Mouse (Mus musculus): ENCODE results near the gene Fshr.
"Not testable (repeated sequence)": the region's sequence is repeated elsewhere in the genome, so short reads cannot be mapped to it uniquely, and the experiment has no call there.

The Fshr gene

DNA sequence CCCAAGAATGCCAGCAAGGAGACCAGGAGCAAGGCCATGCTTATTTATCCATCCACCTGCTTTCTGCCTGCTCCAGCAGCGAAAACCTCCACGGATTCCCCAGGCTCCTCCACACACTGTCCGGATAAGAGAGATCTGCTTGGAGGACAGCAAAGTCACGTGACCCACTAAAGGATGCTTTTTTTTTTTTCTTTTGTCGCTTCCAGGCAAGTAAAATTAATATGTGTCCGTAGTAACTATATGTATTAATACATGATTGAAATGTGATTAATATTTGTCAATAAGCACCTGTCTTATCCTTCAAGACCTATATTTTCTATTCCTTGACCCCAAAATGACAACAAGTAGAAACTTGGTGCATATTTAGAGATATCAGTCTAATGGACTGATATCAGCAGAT, at the start of gene Fshr:
TSS of gene Fshr (minus strand) at position 101 of the 400 bp plus-strand sequence.
- CTCF ChIA-PET: no interaction called here

DNA sequence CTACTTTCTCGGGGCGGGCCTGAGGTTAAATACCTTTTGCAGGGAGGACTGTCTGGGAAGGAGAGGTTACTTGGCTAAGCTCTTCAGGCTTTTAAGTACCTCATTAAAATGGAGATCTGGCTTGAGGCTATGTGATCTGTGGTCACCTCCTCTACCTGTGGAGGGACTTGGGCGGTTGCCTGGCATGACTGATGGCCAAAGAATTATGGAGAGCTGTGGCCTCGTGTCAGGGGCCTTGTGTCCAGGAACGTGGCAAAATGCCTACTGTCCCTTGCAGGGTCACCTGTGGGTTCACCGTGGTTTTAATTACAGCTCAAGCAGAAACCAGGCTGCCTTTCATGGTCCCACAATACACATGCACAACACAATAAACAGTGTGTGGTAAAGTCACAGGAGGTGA, 1.7 kb upstream of the Fshr start:
- CTCF ChIA-PET: no interaction called here

DNA sequence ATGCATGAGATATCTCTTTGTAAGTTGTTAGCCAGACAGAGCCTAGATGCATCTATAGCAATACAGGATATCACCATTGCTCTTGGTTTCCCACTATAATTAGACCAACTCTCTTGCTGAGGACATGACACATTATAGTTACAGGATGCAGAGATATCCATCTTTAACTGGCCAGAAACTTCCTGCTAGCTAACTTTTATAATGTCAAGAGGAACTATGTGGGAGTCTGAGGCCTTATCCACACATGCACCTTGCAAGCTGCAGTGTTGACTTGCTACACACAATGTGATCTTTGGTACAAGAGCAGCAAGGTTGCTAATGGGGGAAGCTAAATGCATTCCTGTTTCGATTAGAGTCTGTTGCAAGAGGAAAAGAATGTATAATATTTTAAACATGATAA, 26.9 kb downstream of the Fshr start:
- CTCF ChIA-PET: no interaction called here

DNA sequence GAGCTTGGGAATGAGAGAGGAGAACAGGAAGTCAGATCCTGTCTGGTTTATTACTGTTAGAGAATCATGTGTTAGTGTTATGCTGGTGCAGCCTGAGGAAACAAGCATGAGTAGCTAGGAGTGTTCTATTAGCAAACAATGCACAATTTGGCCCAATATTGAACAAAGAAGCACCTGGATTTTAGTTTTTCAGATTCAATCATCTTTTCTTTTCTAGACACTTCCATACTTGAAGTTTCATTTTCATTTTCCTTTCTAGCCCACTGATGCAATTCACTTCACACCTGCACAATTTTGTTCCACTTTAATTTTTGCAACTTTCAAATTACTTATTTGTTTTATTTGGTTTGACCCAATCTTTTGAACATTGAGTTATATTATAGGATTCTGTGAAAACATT, 35.7 kb downstream of the Fshr start:
- CTCF ChIA-PET: no interaction called here

DNA sequence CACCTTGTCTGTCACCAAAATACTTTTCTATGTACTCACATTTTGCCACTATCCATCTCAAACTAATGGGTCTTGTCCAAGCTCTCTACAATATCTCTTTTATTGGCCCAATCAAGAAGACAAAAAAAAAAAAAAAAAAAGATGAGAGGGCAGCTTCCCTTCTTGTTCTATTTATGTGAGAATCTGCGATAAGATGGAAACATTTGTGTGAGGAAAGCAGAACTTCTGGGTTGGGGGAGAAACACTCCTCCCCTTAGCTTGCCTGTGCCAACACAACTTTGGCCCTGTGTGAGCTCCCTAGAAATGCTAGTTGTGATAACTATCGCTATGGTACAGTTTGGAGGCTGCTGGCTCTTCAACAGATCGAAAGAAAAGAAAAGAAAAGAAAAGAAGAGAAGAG, 38.0 kb downstream of the Fshr start:
- CTCF ChIA-PET: no interaction called here

DNA sequence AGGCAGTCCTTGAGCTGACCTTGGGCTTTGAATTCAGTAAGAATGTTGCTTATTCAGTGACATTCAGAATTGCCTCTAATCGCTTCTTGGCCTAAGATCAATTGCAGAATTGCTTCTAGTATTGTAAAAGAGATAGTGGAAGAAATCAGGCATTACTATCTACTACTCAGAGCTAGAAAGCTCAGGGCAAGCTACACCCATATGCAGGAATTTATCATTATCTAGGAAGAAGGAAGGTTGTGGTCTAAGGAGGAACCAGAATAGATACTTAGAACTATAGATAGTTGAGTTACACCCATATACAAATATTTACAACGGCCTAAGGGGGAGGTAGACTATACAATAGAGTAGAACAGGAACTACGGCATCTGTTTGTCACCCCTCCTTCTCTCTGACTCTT, 41.1 kb downstream of the Fshr start:
- CTCF ChIA-PET: not testable (repeated sequence)

DNA sequence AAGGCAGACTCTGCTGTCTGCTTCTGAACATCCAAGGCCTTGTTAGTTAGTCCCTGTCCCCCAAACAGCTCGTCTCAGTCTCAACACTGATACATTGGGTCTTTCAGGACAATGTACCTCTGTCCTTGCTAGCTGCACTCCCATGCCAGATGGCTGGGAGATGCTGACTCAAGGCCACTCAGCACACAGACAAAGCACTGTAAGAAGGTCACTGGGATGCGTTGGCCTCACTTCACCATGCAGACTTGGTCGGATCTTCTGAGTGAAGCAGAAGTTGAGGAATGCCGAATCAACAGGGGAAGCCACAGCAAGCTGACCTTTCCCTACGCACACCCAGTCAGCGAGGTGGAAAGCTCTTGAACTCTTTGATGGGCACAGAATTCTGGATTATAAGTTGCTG, 55.7 kb downstream of the Fshr start:
- CTCF ChIA-PET: no interaction called here

DNA sequence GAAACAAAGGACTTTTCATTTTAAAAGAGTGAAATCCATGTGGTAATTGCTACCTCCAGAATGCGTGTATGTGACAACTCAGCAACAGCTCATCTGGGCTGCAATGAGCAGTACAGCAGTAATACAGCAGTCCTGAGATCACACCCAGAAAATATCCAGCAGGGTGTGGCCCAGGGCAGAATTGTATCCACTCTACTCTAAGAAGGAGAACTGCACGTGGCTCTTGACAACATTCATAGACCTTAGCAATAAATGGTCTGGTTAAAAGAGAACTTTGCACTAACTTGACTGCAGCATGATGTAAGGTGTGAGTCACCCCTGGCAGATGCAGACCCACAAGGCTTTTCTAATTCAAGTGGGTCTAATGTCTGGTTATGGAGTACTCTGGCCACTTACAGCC, 80.5 kb downstream of the Fshr start:
- CTCF ChIA-PET: no interaction called here

DNA sequence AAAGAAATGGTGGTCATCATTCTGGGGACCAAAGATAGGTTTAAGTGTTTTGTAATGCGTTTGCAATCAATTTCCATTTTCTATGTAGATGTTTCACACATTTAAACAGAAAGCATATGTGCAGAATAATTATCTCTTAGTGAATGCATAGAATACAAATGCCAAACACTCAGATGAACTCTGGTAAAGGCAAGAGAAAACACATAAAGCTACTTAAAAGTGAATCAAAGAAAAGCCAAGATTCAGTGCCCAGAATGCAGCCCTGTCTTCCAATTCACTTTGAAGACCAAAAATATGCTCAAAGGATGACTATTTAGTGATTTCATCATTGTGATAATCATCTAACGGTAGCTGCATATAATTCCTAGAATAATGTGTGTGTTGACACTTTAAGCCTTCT, 81.2 kb downstream of the Fshr start:
- CTCF ChIA-PET: interaction anchor here (0.6 kb wide), 1 partner anchor 112 kb away, joined by 3 read pairs; no protein-coding TSS in a partner anchor

DNA sequence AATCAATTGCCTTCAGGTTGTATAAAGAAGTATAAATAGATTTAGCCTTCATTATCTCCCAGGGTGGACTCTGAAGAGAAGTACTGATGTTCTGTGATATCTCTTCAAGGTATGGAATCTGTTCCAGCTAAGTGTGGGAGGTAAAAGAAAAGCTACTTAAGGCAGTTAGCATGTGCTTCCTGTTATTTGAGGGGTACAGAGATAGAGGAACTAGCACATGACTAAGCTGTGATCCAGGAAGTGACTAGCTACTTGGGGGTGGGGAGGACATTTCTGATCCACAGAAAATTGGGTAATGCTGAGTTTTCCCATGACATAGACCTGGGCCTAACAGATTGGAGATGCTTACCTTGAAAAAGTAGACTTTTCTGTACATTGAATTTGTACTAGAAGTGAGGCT, 86.5 kb downstream of the Fshr start:
- CTCF ChIA-PET: no interaction called here

DNA sequence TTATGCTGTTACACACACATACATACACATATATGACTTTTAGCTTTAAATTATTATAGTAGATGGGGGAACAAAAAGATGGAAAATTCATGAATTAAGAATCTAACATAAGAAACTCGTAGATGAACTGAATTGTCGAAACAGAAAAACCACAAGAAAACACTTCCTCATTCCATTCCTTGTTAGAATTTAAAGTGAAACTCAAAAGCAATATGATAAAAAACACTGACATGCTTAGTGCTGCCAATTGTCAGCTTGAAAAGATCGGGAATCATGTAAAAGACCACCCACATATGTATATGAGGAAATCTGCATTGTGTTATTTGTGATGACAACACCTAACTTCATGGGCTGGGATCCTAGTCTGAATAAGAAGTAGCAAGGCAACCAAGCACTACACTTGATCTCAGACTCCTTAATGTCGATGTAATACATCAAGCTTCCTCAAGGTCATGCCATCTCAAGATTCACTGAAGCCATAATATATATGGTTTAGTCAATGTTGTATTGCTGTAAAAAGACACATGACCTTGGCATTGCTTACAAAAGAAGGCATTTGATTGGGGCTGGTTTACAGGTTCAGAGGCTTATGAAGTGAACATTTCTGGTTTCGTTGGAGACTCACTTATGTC, 99.6 kb downstream of the Fshr start:
- CTCF ChIA-PET: no interaction called here

DNA sequence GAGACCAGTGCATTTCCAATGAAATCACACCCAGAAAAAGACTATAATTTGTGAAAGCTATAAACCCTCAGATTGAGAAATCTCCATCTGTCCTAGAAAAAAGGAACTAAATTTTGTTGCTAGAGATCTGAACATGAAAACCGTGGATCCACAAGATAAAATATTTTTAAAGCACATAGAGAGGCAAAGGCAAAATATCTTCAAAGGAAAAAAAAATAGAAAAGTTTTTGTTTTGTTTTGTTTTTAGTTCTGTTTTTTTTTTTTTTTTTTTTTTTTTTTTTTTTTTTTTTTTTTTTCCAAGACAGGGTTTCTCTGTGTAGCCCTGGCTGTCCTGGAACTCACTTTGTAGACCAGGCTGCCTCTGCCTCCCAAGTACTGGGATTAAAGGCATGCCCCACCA, 100.7 kb downstream of the Fshr start:
- CTCF ChIA-PET: not testable (repeated sequence)

DNA sequence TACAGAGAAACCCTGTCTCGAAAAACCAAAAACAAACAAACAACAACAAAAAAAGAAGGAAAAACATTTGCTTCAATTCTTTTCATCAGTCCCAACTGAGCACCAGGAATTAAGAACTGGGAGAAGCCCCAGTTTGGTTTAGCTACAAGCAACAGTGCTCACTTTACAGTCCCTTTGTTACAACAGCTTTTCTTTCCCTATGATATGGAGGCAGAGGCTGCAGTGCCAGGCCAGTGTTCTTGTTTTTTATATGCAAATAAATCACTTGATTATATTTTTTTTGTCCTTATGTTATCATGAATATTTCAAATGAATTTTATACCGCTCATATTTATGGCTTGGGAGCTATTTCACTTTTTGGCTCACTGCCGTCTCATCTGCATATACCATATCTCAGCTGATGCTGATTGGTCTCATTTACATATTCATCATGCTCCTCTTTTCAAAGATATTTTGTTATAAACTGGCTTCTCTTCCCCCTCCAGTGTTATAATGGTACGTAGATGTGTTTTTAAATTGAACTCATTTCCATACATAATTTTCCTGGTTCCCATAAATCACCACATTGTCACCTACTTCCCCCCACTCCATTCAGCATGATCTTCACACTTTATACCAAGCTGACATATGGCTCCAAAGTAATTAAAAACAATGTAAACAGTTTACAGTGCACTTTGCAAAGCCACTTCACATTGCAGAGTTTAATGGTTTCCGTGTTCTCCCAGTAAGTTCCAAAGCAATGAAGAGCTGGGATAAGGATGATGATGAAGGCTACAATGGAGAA, 110.6 kb downstream of the Fshr start:
- CTCF ChIA-PET: no interaction called here

DNA sequence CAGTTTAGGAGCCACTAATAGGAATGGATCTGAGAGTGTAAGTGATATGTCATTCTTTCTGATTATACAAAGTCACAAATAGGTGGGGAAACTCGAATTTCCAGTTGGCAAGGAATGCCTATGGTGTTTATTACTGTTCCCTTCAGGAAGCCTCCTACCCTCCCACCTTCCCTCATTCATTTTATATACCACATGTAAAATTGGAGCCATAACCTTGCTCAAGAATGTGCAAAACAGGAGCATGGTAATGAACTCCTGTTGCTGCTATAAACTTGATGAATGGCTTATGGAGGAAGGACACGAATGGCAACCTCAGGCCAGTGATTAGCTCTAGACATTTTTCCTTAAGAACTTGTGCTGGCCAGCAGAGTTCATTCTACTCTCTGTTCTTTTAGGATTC, 117.6 kb downstream of the Fshr start:
- CTCF ChIA-PET: no interaction called here

DNA sequence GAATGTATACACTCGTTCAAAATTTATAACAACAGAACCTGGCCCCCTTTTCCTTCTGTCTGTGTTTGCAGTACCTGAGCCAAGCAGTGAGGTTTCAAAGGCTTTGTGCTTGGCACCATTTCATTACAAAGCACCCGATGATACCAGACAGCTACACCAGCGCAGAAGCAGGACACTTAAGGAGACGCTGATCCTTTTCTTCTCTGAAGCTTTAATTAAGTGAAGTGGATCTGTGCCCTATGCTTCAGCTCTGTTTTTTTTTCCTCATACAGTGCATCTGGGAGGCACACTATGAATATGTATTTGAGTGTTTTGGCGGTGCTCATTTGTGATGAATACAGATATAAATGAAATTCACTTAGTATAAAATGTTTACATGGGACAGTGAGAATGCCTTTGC, 120.8 kb downstream of the Fshr start:
- CTCF ChIA-PET: no interaction called here

DNA sequence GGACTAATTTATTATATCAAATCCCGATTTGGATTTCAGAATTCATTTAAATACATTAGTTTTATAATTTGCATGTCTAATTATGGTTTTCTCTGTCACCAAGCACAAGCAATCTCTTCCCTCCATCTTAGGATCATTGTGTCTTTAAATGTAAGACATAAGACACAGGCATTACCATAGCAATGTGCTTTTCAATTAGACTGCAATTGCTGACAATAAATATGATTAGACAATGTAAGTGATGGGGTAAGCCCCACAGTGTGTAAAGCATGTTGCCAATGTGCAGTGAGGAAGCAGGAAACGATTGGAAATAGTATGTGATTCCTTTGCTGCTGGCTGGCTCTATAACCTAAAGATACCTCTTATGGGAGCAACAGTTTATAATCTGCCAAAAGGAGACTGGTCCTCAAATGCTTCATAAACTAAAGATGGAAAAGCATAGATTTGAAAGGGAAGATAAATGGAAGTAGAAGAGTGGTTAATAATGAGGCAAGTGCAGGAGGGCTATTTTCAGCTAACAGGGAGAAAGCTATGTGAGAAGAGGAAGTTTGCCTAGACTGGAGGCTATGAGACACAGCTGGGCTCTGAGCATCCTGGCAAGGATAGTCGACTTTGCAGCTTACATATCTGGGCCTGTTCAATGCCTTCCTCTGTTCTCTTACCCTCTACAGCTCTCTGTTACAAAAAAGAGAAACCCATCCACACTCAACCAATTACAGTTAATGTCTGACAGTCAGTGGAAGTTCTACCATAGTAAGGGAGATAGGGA, 136.0 kb downstream of the Fshr start:
- CTCF ChIA-PET: no interaction called here

DNA sequence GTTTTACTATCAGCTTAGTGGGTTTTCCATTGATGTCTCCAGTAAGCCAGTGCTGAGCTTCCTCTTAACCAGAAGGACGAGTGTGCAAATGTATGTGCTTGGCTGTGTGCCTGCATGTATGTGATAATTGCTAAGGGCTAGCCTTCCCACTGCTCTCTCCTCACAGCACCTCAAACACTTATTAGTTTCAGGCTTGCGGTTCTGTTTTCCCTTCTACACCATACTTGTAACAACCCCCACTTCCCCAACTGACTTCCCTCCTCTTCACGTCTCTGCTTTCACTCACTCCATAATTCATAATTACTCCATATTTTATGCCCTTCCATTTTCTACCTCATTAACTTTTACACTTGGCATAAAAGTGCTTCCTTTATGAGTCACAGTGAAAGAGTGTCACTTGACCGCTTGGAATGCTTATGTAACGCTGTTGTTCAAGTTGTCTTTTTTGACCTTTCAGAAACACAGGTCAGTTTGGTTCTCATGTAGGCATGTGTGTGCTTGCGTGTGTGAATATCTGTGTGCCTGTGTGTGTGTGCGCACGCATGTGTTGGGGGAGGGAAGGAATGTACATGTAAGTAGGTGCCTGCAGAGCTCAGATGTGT, 138.0 kb downstream of the Fshr start:
- CTCF ChIA-PET: no interaction called here

DNA sequence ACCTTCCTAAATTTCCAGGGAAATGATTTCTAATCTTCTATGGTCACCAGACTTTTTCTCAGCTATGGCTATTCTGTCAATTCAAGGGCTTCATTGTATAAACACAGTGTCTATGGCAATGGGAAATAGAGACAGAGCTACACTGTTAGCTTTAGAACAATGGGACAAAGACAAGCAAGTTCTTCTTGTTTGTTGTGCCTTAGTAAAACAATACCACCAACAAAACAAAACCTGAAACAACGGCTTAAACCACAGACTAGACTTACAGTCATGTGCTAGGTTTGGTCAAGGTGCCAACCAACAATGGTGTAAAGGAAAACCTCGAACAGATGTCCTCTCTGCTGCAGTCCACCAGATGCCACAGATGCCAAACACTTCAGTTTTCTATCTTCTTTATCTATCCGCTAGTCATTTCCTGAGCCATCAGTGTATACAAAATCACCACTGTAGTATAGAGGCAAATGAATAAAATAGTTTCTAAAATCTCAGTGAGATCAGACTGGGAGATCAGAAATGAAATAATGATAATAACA, 149.4 kb downstream of the Fshr start:
- CTCF ChIA-PET: no interaction called here

DNA sequence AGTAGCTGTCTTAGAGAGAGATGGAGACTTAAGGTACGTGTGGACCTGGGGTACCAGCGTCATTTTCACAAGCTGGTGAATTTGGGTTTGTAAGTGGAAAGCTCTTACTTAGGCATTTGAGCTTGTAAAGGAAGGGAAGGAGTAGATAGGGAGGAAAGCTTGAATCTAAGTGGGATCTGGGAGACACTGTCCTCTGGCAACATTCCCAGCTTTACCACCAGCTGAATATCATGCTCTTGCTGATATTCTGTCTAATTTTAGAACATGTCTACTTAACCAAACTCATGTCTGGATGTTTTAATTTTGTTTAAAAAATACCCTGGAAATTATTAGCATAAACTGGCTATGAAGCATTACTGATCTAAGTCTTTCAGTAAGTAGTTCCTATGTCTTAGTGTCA, 151.4 kb downstream of the Fshr start:
- CTCF ChIA-PET: no interaction called here

DNA sequence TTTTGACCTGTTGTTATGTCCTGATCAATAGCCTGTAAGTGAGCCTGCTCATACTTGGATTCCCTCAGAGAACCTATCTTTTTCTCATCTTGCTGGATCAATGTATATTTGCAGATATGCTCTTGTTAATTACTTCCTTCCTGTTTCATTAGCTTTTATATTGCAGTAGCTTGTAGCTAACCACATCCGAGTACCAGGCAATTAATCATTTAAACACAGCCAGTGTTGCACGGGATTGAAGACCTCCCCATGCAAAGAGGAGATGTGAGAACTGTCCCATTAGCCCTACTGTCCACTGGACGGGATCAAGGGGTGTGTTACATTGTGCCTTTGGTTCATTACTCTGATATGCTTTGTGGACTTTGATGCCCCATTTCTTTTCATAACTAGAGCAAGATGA, 154.5 kb downstream of the Fshr start:
- CTCF ChIA-PET: no interaction called here

DNA sequence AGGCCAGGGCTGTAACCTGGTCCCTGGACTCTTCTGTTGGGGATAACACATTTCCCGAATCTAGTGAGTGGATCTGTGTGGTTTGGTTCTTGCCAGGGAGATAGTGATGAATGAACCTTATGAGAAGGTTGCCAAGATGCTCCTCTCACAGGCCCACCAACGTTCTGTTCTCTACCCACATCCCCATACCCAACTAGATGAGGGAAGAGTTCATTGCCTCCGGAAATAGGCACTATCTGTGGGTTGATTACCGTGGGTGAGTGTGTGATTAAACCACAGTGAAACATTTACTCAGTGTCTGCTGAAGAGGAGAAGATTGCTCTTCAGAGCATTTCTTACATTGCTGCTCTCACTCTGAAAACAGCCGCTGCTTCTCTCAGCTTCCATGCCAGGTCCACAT, 163.8 kb downstream of the Fshr start:
- CTCF ChIA-PET: no interaction called here

DNA sequence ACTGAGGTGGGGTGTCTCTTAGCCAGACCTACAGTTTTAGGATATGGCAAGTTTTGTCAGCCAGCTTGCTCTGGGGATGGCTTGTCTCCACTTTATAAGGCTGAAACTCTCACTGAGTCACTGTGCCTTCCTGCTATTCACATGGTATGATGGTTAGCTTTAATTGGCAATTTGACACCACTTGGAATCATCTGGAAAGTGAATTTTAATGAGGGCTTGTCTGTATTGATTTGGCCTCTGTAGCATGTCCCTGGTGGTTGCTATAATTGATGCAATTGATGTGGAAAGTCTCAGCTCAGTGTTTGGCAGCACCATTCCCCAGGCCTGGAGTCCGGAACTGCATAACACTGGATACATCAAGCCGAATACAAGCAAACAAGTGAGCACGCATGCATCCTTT, 164.4 kb downstream of the Fshr start:
- CTCF ChIA-PET: no interaction called here

DNA sequence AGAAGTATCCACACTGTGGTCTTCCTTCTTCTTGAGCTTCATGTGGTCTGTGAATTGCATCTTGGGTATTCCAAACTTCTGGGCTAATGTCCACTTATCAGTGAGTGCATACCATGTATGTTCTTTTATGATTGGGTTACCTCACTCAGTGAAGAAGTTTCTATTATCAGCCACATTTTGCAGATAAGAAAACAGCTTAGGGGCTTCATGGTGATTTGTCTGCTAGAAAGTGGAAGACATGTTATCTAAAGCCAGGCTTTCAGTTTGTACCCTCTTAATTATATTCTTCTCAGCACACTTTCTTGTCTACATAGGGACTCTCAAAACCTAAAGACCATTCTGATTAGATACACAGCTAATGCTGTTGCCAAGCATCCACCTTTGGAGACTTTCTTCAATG, 165.8 kb downstream of the Fshr start:
- CTCF ChIA-PET: no interaction called here

Data from spleen, embryonic (tissue).